Comparison of ENCODE assay signal across 9 mouse cellular contexts in genomic region chr2:70443035-70443434, GRCm38 (mm10). TPM values are rescaled to one million over a fixed set of nuclear protein-coding genes. Genes with fewer than 3 reads are reported as not detected.
DNase-seq lines count a peak whose midpoint lies in the region; ATAC-seq and TF ChIP-seq lines count a peak whose summit lies in the region.
"Had no signal": no experiment of that assay in that cellular context is flagged by ENCODE, and none has a peak within 500 bp of the region (broad histone marks: within the 10 kb centered on the region; RNA-seq: fewer than 3 reads in every experiment).

No protein-coding gene starts in this region.

- H3K36me3 ChIP-seq in heart, embryonic 10.5 days, result no peaks in the 10 kb centered on the region
- H3K36me3 ChIP-seq in CH12.LX (replicated peaks in 1 of 2; ENCODE audit: control insufficient read depth in 1 of 2, insufficient read depth in 1 of 2, low read length in 1 of 2), result no peaks in the 10 kb centered on the region
- no peaks in the 10 kb centered on the region for H3K36me3 ChIP-seq in embryonic facial prominence, embryonic 12.5 days
- no peaks in the 10 kb centered on the region for H3K36me3 ChIP-seq in hindbrain, postnatal 0 days (ENCODE audit: insufficient read depth, low read length)

- H3K9me3 ChIP-seq in heart, embryonic 10.5 days, result peaks cover under 1% of the 10 kb centered on the region; the same call in 1 of the 2 replicates
- H3K9me3 ChIP-seq in CH12.LX (replicated peaks; ENCODE audit: low read length), result peaks cover under 1% of the 10 kb centered on the region
- no peaks in the 10 kb centered on the region for H3K9me3 ChIP-seq in embryonic facial prominence, embryonic 12.5 days
- H3K9me3 ChIP-seq in hindbrain, postnatal 0 days (ENCODE audit: low read length), result no peaks in the 10 kb centered on the region

- dilution Hi-C loops in CH12.LX (cut with MboI; ENCODE audit: extremely low pct_ligation_motif_present, extremely low pct_unique_long_range_greater_than_20kb, low sequenced_read_pairs), result no loop called here

- H3K27me3 ChIP-seq in heart, embryonic 10.5 days (ENCODE audit: insufficient read depth, poor library complexity, severe bottlenecking), result peaks cover 7% of the 10 kb centered on the region
- no peaks in the 10 kb centered on the region for H3K27me3 ChIP-seq in CH12.LX (replicated peaks)
- H3K27me3 ChIP-seq in embryonic facial prominence, embryonic 12.5 days, result 0 out of 2 replicates have a peak, but pooled peaks cover 6% of the 10 kb centered on the region
- no peaks in the 10 kb centered on the region for H3K27me3 ChIP-seq in hindbrain, postnatal 0 days (ENCODE audit: insufficient read depth, low read length)

- TF ChIP-seq POLR2A in CH12.LX (IDR thresholded peaks at IDR 0.05; ENCODE audit: low read depth, low read length), result no peak

- 0 out of 2 replicates have a peak, but pooled peaks have one; percentile 15 for ATAC-seq in embryonic facial prominence, embryonic 12.5 days (ENCODE audit: insufficient number of reproducible peaks, insufficient read depth, low FRiP score, low TSS enrichment)
- peak; percentile 58; the same call in 1 of the 2 replicates for ATAC-seq in hindbrain, postnatal 0 days
- no peak for ATAC-seq in erythroid progenitor cell, adult 5-6 weeks (replicated peaks; ENCODE audit: low FRiP score, poor library complexity, severe bottlenecking)
- no peak for ATAC-seq in megakaryocyte, adult 5-6 weeks (ENCODE audit: poor library complexity, severe bottlenecking)

- in situ Hi-C loops in CH12.LX (cut with MboI; ENCODE audit: low pct_ligation_motif_present, low pct_unique_long_range_greater_than_20kb, low sequenced_read_pairs), result no loop called here

- no peak for TF ChIP-seq CTCF in CH12.LX (conservative IDR thresholded peaks at IDR 0.05 in 1 of 2, IDR thresholded peaks at IDR 0.05 in 1 of 2; ENCODE audit: low read depth in 2 of 2, low read length in 2 of 2)
- no peak for TF ChIP-seq CTCF in hindbrain, postnatal 0 days (IDR thresholded peaks at IDR 0.05; ENCODE audit: low read depth)

- DNase-seq in heart, embryonic 10.5 days (ENCODE audit: low spot score), result peak; percentile 91
- DNase-seq in heart, adult 8-10 months (ENCODE audit: low spot score), result no peak
- DNase-seq in CH12.LX (ENCODE audit: extremely low read depth), result peak; percentile 14
- DNase-seq in hindbrain, postnatal 0 days (ENCODE audit: low spot score), result peak; percentile 78
- peak; percentile 57 for DNase-seq in retina, embryonic 14.5 days (ENCODE audit: low spot score)

- TF ChIP-seq RAD21 in CH12.LX (IDR thresholded peaks at IDR 0.05; ENCODE audit: low read depth, low read length), result no peak

- peak overlapping the region; percentile 22; the same call in 1 of the 2 replicates for H3K4me3 ChIP-seq in heart, embryonic 10.5 days
- H3K4me3 ChIP-seq in CH12.LX (replicated peaks in 1 of 3; ENCODE audit: low read depth in 2 of 3, low read length in 2 of 3, poor library complexity in 1 of 3), result no peak overlapping the region
- H3K4me3 ChIP-seq in embryonic facial prominence, embryonic 12.5 days, result no peak overlapping the region
- H3K4me3 ChIP-seq in hindbrain, postnatal 0 days (ENCODE audit: low read length), result no peak overlapping the region

- no peak for TF ChIP-seq EP300 in CH12.LX (IDR thresholded peaks at IDR 0.05; ENCODE audit: low read length)

- no peak overlapping the region for H3K9ac ChIP-seq in CH12.LX (ENCODE audit: insufficient read depth, low read depth)
- no peak overlapping the region for H3K9ac ChIP-seq in embryonic facial prominence, embryonic 12.5 days
- H3K9ac ChIP-seq in hindbrain, postnatal 0 days (replicated peaks; ENCODE audit: low read length), result no peak overlapping the region
- H3K9ac ChIP-seq: liver, embryonic 14.5 days had no signal

- H3K27ac ChIP-seq in heart, embryonic 10.5 days, result no peak overlapping the region
- no peak overlapping the region for H3K27ac ChIP-seq in CH12.LX (ENCODE audit: insufficient read depth, low read depth)
- H3K27ac ChIP-seq in embryonic facial prominence, embryonic 12.5 days, result no peak overlapping the region
- H3K27ac ChIP-seq in hindbrain, postnatal 0 days, result no peak overlapping the region
- H3K27ac ChIP-seq: liver, embryonic 14.5 days had no signal

- WGBS in heart, embryonic 10.5 days, result 1% methylated on average over 4 of the region's 4 CpGs
- WGBS in embryonic facial prominence, embryonic 12.5 days, result 2% methylated on average over 4 of the region's 4 CpGs
- 13% methylated on average over 4 of the region's 4 CpGs for WGBS in hindbrain, postnatal 0 days

- no peaks in the 10 kb centered on the region for H3K79me2 ChIP-seq in CH12.LX (replicated peaks; ENCODE audit: control insufficient read depth, extremely low read depth, insufficient read depth, poor library complexity, severe bottlenecking)

- H3K4me2 ChIP-seq in CH12.LX (ENCODE audit: insufficient read depth, low read depth, poor library complexity, severe bottlenecking), result no peak overlapping the region
- peak overlapping the region; percentile 38; the same call in 1 of the 2 replicates for H3K4me2 ChIP-seq in embryonic facial prominence, embryonic 12.5 days (replicated peaks)
- peak overlapping the region; percentile 26 for H3K4me2 ChIP-seq in hindbrain, postnatal 0 days (ENCODE audit: low read depth, low read length)

- peaks cover 14% of the 10 kb centered on the region; the same call in 1 of the 2 replicates for H3K4me1 ChIP-seq in heart, embryonic 10.5 days
- peaks cover 0 to 14% of the 10 kb centered on the region in 2 experiments; a peak in 1 of 4 replicates for H3K4me1 ChIP-seq in CH12.LX (ENCODE audit: control insufficient read depth in 1 of 2, insufficient read depth in 2 of 2)
- H3K4me1 ChIP-seq in embryonic facial prominence, embryonic 12.5 days, result peaks cover 14% of the 10 kb centered on the region
- H3K4me1 ChIP-seq in hindbrain, postnatal 0 days (ENCODE audit: insufficient read depth, low read length), result no peaks in the 10 kb centered on the region

TF ChIP-seq in CH12.LX, 34 proteins besides CTCF, POLR2A, EP300 and RAD21:
- TF ChIP-seq MAZ (IDR thresholded peaks at IDR 0.05; ENCODE audit: low read depth, low read length) (no peak), KAT2A (IDR thresholded peaks at IDR 0.05; ENCODE audit: insufficient replicate concordance, low read length) (no peak), MXI1 (IDR thresholded peaks at IDR 0.05; ENCODE audit: low read depth, low read length) (no peak), JUND (conservative IDR thresholded peaks at IDR 0.05; ENCODE audit: low read depth, low read length) (no peak), TCF12 (IDR thresholded peaks at IDR 0.05; ENCODE audit: low read depth, low read length) (no peak), ZMIZ1 (IDR thresholded peaks at IDR 0.05; ENCODE audit: low read depth, low read length) (no peak), ZNF384 (IDR thresholded peaks at IDR 0.05; ENCODE audit: low read depth, low read length) (peak; percentile 66), BHLHE40 (IDR thresholded peaks at IDR 0.05; ENCODE audit: low read depth, low read length) (no peak)

RNA-seq across cellular contexts. Expression of gene Sp5, which starts 31.7 kb away (rescaled TPM):
- polyA plus RNA-seq in heart, embryonic 10.5 days (2016; fragmentation: Nextera tagmentation; extraction: Ambion mirVana), result 0.64 and 1.3 TPM in 2 replicates
- total RNA-seq in heart, adult 8-10 months (2022), result not detected
- total RNA-seq in CH12.LX (2012; rRNA removed) (not detected in 2 replicates), CH12.LX (2014; rRNA removed) (not detected in 2 replicates)
- polyA plus RNA-seq in CH12.LX (2012; ENCODE audit: insufficient read length, low read depth), result not detected in 2 replicates
- polyA plus RNA-seq in embryonic facial prominence, embryonic 12.5 days (2016; fragmentation: Nextera tagmentation; extraction: Ambion mirVana), result 6.5 and 7.8 TPM in 2 replicates
- 14.8 and 28.2 TPM in 2 replicates for total RNA-seq in hindbrain, postnatal 0 days (2014; rRNA removed)
- 13.2 and 14.0 TPM in 2 replicates for polyA plus RNA-seq in hindbrain, postnatal 0 days (2015; fragmentation: Nextera tagmentation; extraction: Ambion mirVana)
- total RNA-seq in erythroid progenitor cell, adult 5-6 weeks (2015; ENCODE audit: low replicate concordance), result not detected in 2 replicates
- total RNA-seq in erythroid progenitor cell, adult 5-6 weeks (2017; ENCODE audit: low replicate concordance), result not detected in 2 replicates
- not detected in 2 replicates for total RNA-seq in megakaryocyte, adult 5-6 weeks (2015)
- not detected in 2 replicates for total RNA-seq in megakaryocyte, adult 5-6 weeks (2017)

Comparison
In these comparisons a context has a peak if more than half of its experiments do, and no peak if none do; other contexts are left out.
1. ATAC-seq: peak in embryonic facial prominence, embryonic 12.5 days (single experiment) and hindbrain, postnatal 0 days (single experiment); none in erythroid progenitor cell, adult 5-6 weeks (single experiment) and megakaryocyte, adult 5-6 weeks (single experiment).
2. RNA of gene Sp5, which starts 31.7 kb away (total RNA-seq): 14.8 to 28.2 TPM in hindbrain, postnatal 0 days; not detected in heart, adult 8-10 months, not detected in CH12.LX, not detected in erythroid progenitor cell, adult 5-6 weeks and not detected in megakaryocyte, adult 5-6 weeks; every median in the first group is over 10 times any median in the second.